Mouse (Mus musculus): Measurements from ENCODE around the gene Rec8. TPM values are rescaled to one million over a fixed set of nuclear protein-coding genes. Genes with fewer than 3 reads are reported as not detected.
A peak's percentile ranks its signal among the peaks of the same experiment; 100 is the strongest.

Gene Rec8
- 2.6 and 8.2 TPM in 2 replicates for polyA plus RNA-seq (2014; fragmentation: Nextera tagmentation; extraction: Ambion mirVana)

DNA sequence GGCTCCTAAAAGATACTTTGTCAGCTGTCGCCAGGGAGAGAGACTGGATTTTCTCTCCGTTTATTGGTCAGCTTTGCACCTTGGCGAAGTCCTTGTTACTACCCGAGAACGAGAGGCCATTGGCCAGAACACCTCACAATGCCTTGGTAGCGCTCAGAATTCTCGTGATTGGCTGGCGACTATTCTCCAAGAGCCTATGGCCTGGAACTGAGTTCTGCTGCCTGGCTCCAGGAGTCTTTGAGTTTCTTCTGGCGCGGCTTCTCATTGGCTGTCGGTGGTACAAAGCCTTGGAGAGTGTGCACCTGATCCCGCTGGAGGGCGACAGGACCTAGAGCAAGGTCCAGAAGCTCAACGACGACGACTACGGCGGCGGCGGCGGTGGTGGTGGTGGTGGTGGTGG lies at the start of gene Rec8:
Rec8 (plus strand) TSS at position 216 of the 400 bp plus-strand sequence.
- no peaks in the 10 kb centered on the region for H3K27me3 ChIP-seq (ENCODE audit: control insufficient read depth, insufficient read depth, low read length)
- ATAC-seq (ENCODE audit: low FRiP score, low TSS enrichment) (0 out of 2 replicates have a peak, but pooled peaks have one; percentile 34), DNase-seq (peak; percentile 60)
- H3K36me3 ChIP-seq (ENCODE audit: control insufficient read depth, insufficient read depth, low read length): no peaks in the 10 kb centered on the region
- H3K9ac ChIP-seq (replicated peaks; ENCODE audit: low read length): no peak within 1 kb of the TSS
- no peaks in the 10 kb centered on the region for H3K9me3 ChIP-seq (ENCODE audit: control insufficient read depth, low read length)
- H3K4me3 ChIP-seq (replicated peaks; ENCODE audit: low read depth, low read length): peak within 1 kb of the TSS; percentile 19
- H3K4me1 ChIP-seq (ENCODE audit: control insufficient read depth, insufficient read depth, low read length): no peaks in the 10 kb centered on the region
- H3K4me2 ChIP-seq (ENCODE audit: low read length): peak within 1 kb of the TSS; percentile 28
- 21% methylated on average over 21 of the region's 21 CpGs for WGBS
- no peak within 1 kb of the TSS for H3K27ac ChIP-seq (replicated peaks; ENCODE audit: low read depth, low read length)

GRCm38 (mm10) chr14:55570588-55570987 lies 47.2 kb upstream of the Rec8 start:
- 91% methylated on average over 2 of the region's 2 CpGs for WGBS
- no peak overlapping the region for H3K4me2 ChIP-seq (ENCODE audit: low read length)
- no peaks in the 10 kb centered on the region for H3K9me3 ChIP-seq (ENCODE audit: control insufficient read depth, low read length)
- H3K27ac ChIP-seq (replicated peaks; ENCODE audit: low read depth, low read length): no peak overlapping the region
- H3K36me3 ChIP-seq (ENCODE audit: control insufficient read depth, insufficient read depth, low read length): peaks cover 50% of the 10 kb centered on the region
- no peaks in the 10 kb centered on the region for H3K4me1 ChIP-seq (ENCODE audit: control insufficient read depth, insufficient read depth, low read length)
- DNase-seq (no peak), ATAC-seq (ENCODE audit: low FRiP score, low TSS enrichment) (no peak)
- H3K4me3 ChIP-seq (replicated peaks; ENCODE audit: low read depth, low read length): no peak overlapping the region
- no peaks in the 10 kb centered on the region for H3K27me3 ChIP-seq (ENCODE audit: control insufficient read depth, insufficient read depth, low read length)
- H3K9ac ChIP-seq (replicated peaks; ENCODE audit: low read length): no peak overlapping the region

DNA sequence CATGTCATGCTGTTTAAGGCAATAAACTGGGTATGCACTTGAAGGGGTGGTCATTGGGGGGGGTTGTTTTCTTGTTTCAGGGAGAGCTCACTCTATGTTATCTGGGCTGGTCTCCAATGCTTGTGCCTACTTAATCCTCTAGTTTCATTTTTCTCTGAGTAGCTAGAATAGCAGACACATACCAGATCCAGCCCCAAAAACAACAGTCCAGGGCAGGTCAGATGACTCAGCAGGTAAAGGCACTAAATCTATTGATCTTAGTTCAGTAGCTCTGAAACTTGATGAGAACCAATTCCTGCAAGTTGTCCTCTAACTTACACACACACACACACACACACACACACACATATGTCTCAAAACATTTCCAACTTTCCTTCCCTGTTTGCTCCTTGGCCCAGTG lies 46.1 kb upstream of the Rec8 start:
- H3K4me3 ChIP-seq (replicated peaks; ENCODE audit: low read depth, low read length): no peak overlapping the region
- no peaks in the 10 kb centered on the region for H3K27me3 ChIP-seq (ENCODE audit: control insufficient read depth, insufficient read depth, low read length)
- H3K4me2 ChIP-seq (ENCODE audit: low read length): no peak overlapping the region
- peaks cover 39% of the 10 kb centered on the region for H3K36me3 ChIP-seq (ENCODE audit: control insufficient read depth, insufficient read depth, low read length)
- no peak overlapping the region for H3K27ac ChIP-seq (replicated peaks; ENCODE audit: low read depth, low read length)
- no peaks in the 10 kb centered on the region for H3K9me3 ChIP-seq (ENCODE audit: control insufficient read depth, low read length)
- no peaks in the 10 kb centered on the region for H3K4me1 ChIP-seq (ENCODE audit: control insufficient read depth, insufficient read depth, low read length)
- H3K9ac ChIP-seq (replicated peaks; ENCODE audit: low read length): no peak overlapping the region
- ATAC-seq (ENCODE audit: low FRiP score, low TSS enrichment) (no peak), DNase-seq (no peak)

GRCm38 (mm10) chr14:55575302-55575701 lies 42.5 kb upstream of the Rec8 start, which contains the start of gene Fitm1:
Gene Fitm1, plus strand, starts transcription at chr14:55575617.
- ATAC-seq (ENCODE audit: low FRiP score, low TSS enrichment): no peak
- Histone ChIP-seq H3K27me3 (ENCODE audit: control insufficient read depth, insufficient read depth, low read length) (no peaks in the 10 kb centered on the region), H3K9ac (replicated peaks; ENCODE audit: low read length) (no peak within 1 kb of the TSS), H3K4me2 (ENCODE audit: low read length) (no peak within 1 kb of the TSS), H3K4me1 (ENCODE audit: control insufficient read depth, insufficient read depth, low read length) (peaks cover 13% of the 10 kb centered on the region), H3K27ac (replicated peaks; ENCODE audit: low read depth, low read length) (no peak within 1 kb of the TSS), H3K36me3 (ENCODE audit: control insufficient read depth, insufficient read depth, low read length) (peaks cover 11% of the 10 kb centered on the region), H3K9me3 (ENCODE audit: control insufficient read depth, low read length) (no peaks in the 10 kb centered on the region), H3K4me3 (replicated peaks; ENCODE audit: low read depth, low read length) (no peak within 1 kb of the TSS)
- no peak for DNase-seq
- 80% methylated on average over 8 of the region's 8 CpGs for WGBS

GRCm38 (mm10) chr14:55575711-55576110 lies 42.1 kb upstream of the Rec8 start:
- no peak overlapping the region for H3K27ac ChIP-seq (replicated peaks; ENCODE audit: low read depth, low read length)
- no peaks in the 10 kb centered on the region for H3K27me3 ChIP-seq (ENCODE audit: control insufficient read depth, insufficient read depth, low read length)
- peaks cover 13% of the 10 kb centered on the region for H3K4me1 ChIP-seq (ENCODE audit: control insufficient read depth, insufficient read depth, low read length)
- H3K4me2 ChIP-seq (ENCODE audit: low read length): no peak overlapping the region
- H3K9me3 ChIP-seq (ENCODE audit: control insufficient read depth, low read length): no peaks in the 10 kb centered on the region
- peaks cover 11% of the 10 kb centered on the region for H3K36me3 ChIP-seq (ENCODE audit: control insufficient read depth, insufficient read depth, low read length)
- no peak for DNase-seq
- H3K9ac ChIP-seq (replicated peaks; ENCODE audit: low read length): no peak overlapping the region
- ATAC-seq (ENCODE audit: low FRiP score, low TSS enrichment): no peak
- no peak overlapping the region for H3K4me3 ChIP-seq (replicated peaks; ENCODE audit: low read depth, low read length)
- 80% methylated on average over 13 of the region's 13 CpGs for WGBS

DNA sequence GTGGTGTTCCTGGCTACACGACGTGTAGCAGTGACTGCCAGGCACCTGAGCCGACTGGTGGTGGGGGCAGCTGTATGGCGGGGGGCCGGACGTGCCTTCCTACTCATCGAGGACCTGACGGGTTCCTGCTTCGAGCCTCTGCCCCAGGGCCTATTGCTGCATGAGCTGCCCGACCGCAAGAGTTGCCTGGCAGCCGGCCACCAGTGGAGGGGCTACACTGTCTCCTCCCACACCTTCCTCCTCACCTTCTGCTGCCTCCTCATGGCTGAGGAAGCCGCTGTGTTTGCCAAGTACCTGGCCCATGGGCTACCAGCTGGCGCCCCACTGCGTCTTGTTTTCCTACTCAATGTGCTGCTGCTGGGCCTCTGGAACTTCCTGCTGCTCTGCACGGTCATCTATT lies 41.5 kb upstream of the Rec8 start:
- peaks cover 13% of the 10 kb centered on the region for H3K4me1 ChIP-seq (ENCODE audit: control insufficient read depth, insufficient read depth, low read length)
- ATAC-seq (ENCODE audit: low FRiP score, low TSS enrichment): no peak
- H3K9ac ChIP-seq (replicated peaks; ENCODE audit: low read length): no peak overlapping the region
- no peak overlapping the region for H3K27ac ChIP-seq (replicated peaks; ENCODE audit: low read depth, low read length)
- no peaks in the 10 kb centered on the region for H3K9me3 ChIP-seq (ENCODE audit: control insufficient read depth, low read length)
- no peaks in the 10 kb centered on the region for H3K27me3 ChIP-seq (ENCODE audit: control insufficient read depth, insufficient read depth, low read length)
- whole genome bisulfite sequencing: 79% methylated on average over 16 of the region's 16 CpGs
- no peak for DNase-seq
- H3K4me2 ChIP-seq (ENCODE audit: low read length): no peak overlapping the region
- H3K4me3 ChIP-seq (replicated peaks; ENCODE audit: low read depth, low read length): no peak overlapping the region
- peaks cover 17% of the 10 kb centered on the region for H3K36me3 ChIP-seq (ENCODE audit: control insufficient read depth, insufficient read depth, low read length)

DNA sequence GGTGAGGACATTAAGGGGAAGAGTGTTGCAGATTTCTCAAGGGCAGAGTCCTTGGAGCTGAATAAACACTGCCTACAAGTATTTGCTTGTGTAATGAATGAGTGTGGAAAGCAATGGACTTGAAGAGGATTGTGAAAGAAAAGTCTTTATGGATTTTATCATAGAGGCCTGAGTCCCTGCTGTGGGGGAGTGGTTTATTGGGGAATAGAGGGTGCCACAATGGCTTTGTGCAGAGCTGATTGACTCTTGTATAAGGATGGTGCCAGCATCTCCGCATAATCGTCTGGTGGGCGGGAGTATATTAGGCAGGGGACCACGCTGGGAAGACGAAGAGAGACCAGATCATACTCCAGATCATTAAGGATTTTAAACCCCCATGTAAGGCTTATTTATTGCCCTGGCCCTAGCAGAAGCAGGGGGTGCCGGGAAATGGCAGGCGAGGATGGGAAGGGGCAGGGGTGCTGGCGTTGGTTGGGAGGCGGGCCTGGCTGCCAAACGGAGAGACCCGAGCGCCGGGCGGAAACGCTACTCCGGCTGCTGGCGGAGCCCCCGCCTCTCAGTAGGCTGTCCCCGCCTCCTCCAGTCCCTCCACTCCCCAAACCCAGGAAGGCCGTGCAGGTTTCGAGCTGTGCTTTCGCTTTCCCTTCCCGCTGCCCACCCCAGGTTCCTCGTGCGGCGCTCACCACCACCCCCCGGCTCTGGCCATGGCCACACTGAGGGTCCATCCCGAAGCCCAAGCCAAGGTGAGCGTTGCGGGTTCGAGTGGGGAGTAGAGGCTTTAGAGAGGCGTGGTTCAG lies 39.8 kb upstream of the Rec8 start, which contains the start of gene Psme1:
Psme1 (plus strand) TSS at position 253 of the 797 bp plus-strand sequence.
- Histone ChIP-seq H3K27me3 (ENCODE audit: control insufficient read depth, insufficient read depth, low read length) (no peaks in the 10 kb centered on the region), H3K9me3 (ENCODE audit: control insufficient read depth, low read length) (no peaks in the 10 kb centered on the region), H3K4me1 (ENCODE audit: control insufficient read depth, insufficient read depth, low read length) (peaks cover 13% of the 10 kb centered on the region), H3K9ac (replicated peaks; ENCODE audit: low read length) (peak within 1 kb of the TSS; percentile 93), H3K4me2 (ENCODE audit: low read length) (peak within 1 kb of the TSS; percentile 89), H3K4me3 (replicated peaks; ENCODE audit: low read depth, low read length) (peak within 1 kb of the TSS; percentile 65), H3K27ac (replicated peaks; ENCODE audit: low read depth, low read length) (peak within 1 kb of the TSS; percentile 78), H3K36me3 (ENCODE audit: control insufficient read depth, insufficient read depth, low read length) (peaks cover 23% of the 10 kb centered on the region)
- WGBS: under 1% methylated on average over 32 of the region's 32 CpGs
- ATAC-seq (ENCODE audit: low FRiP score, low TSS enrichment): peak; percentile 88
- peak; percentile 89 for DNase-seq

DNA sequence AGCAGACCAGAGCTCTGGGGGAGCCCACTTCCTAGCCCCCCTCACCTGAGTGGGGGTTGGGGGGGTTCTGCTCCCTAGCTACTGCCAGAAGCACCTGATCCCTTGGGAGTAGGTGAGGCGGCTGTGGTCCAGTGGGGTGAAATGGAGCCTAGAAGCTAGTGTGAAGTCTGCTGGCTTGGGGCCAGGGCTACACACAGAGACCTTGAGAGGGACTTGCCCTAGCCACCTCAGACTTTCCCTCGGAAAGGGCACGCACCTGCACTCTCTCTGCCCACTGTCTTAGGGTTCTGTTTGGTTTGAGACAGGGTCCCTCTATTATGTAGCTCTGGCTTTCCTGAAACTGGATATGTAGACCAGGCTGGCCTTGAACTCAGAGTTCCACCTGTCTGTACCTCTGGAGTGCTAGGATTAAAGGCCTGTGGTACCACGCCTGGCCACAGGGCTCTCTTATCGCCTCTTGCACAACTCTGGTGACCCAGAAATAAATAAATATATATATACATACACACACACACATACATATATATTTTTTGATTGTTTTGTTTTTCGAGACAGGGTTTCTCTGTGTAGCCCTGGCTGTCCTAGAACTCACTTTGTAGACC lies 39.1 kb upstream of the Rec8 start:
- H3K27ac ChIP-seq (replicated peaks; ENCODE audit: low read depth, low read length): peak overlapping the region; percentile 78
- WGBS: 32% methylated on average over 6 of the region's 6 CpGs
- DNase-seq: peak; percentile 64

More for the DNA sequence above, 39.1 kb upstream of the Rec8 start:
- no peaks in the 10 kb centered on the region for H3K27me3 ChIP-seq (ENCODE audit: control insufficient read depth, insufficient read depth, low read length)
- H3K4me3 ChIP-seq (replicated peaks; ENCODE audit: low read depth, low read length): peak overlapping the region; percentile 65
- H3K4me2 ChIP-seq (ENCODE audit: low read length): peak overlapping the region; percentile 89
- H3K4me1 ChIP-seq (ENCODE audit: control insufficient read depth, insufficient read depth, low read length): peaks cover 13% of the 10 kb centered on the region
- H3K9me3 ChIP-seq (ENCODE audit: control insufficient read depth, low read length): no peaks in the 10 kb centered on the region; the same call in 1 of the 2 replicates
- peaks cover 23% of the 10 kb centered on the region for H3K36me3 ChIP-seq (ENCODE audit: control insufficient read depth, insufficient read depth, low read length)
- no peak; the same call in none of the 2 replicates for ATAC-seq (ENCODE audit: low FRiP score, low TSS enrichment)
- H3K9ac ChIP-seq (replicated peaks; ENCODE audit: low read length): peak overlapping the region; percentile 93
